Comparison of ENCODE assay signal across 22 mouse cellular contexts in genomic region chr8:105988546-105988945, GRCm38 (mm10). TPM values are rescaled to one million over a fixed set of nuclear protein-coding genes. Genes with fewer than 3 reads are reported as not detected.
DNase-seq lines count a peak whose midpoint lies in the region.
"Had no signal": no experiment of that assay in that cellular context is flagged by ENCODE, and none has a peak within 500 bp of the region (broad histone marks: within the 10 kb centered on the region; RNA-seq: fewer than 3 reads in every experiment).

No protein-coding gene starts in this region.

- intact Hi-C loops in left cerebral cortex, postnatal 4 days (cut with DNase I): no loop called here
- intact Hi-C loops in left cerebral cortex, postnatal 36 days (cut with DNase I): loop anchor here (5.0 kb wide), 1 partner anchor 34 kb away; no protein-coding TSS in a partner anchor

- DNase-seq in cerebellum, postnatal 10 days: peak; percentile 76 to 81
- no peak for DNase-seq in cerebellum, adult 11 months
- peak; percentile 74 to 81 for DNase-seq in cerebellum, postnatal 14 days
- DNase-seq in cerebellum, postnatal 4 days (ENCODE audit: low spot score in 2 of 2): no peak
- DNase-seq in cerebellum, postnatal 25 days: peak; percentile 46 to 62
- no peak for DNase-seq in cerebellum, postnatal 36 days
- peak; percentile 16 for DNase-seq in left cerebral cortex, postnatal 4 days
- no peak for DNase-seq in left cerebral cortex, postnatal 36 days (ENCODE audit: low spot score in 2 of 2)
- DNase-seq: adrenal gland, adult 2 months; adrenal gland, adult 8-10 months; adrenal gland, postnatal 10 days; adrenal gland, postnatal 14 days; adrenal gland, postnatal 25 days; adrenal gland, postnatal 36 days; B cell, adult 2 months; cerebellum, adult 11-12 months; cerebellum, adult 18-20 months had no signal

RNA-seq across cellular contexts. Expression of gene Dus2, which starts 2.6 kb away (rescaled TPM):
- 10 to 100 TPM; 19.6 to 23.8 TPM for total RNA-seq in left cerebral cortex, postnatal 4 days (2021)
- 10 to 100 TPM; 16.4 to 19.3 TPM for total RNA-seq in left cerebral cortex, postnatal 36 days (2021)

RNA-seq across cellular contexts. Expression of gene Dpep3, which starts 9.3 kb away (rescaled TPM):
- not detected for total RNA-seq in left cerebral cortex, postnatal 4 days (2021)
- not detected for total RNA-seq in left cerebral cortex, postnatal 36 days (2021)
- total RNA-seq: adrenal gland, adult 18-20 months; adrenal gland, adult 2 months; adrenal gland, adult 8-10 months; adrenal gland, postnatal 10 days; adrenal gland, postnatal 14 days; adrenal gland, postnatal 25 days; adrenal gland, postnatal 36 days; adrenal gland, postnatal 4 days; CH12.LX; MEL had no signal

RNA-seq across cellular contexts. Expression of gene Dpep2nb, which starts 17.2 kb away (rescaled TPM):
- not detected for total RNA-seq in left cerebral cortex, postnatal 4 days (2021)
- under 1 TPM; 0.30 to 0.36 TPM for total RNA-seq in left cerebral cortex, postnatal 36 days (2021)
- total RNA-seq: adrenal gland, adult 18-20 months; adrenal gland, adult 2 months; adrenal gland, adult 8-10 months; adrenal gland, postnatal 10 days; adrenal gland, postnatal 14 days; adrenal gland, postnatal 25 days; adrenal gland, postnatal 4 days; CH12.LX; ES-E14; MEL had no signal

RNA-seq across cellular contexts. Expression of gene Slc12a4, which starts 22.6 kb away (rescaled TPM):
- total RNA-seq in left cerebral cortex, postnatal 4 days (2021): 10 to 100 TPM; 19.0 to 21.5 TPM
- total RNA-seq in left cerebral cortex, postnatal 36 days (2021): 10 to 100 TPM; 18.6 to 20.0 TPM

RNA-seq across cellular contexts. Expression of gene Ddx28, which starts 23.1 kb away (rescaled TPM):
- 10 to 100 TPM; 14.4 to 15.3 TPM for total RNA-seq in left cerebral cortex, postnatal 4 days (2021)
- total RNA-seq in left cerebral cortex, postnatal 36 days (2021): 10 to 100 TPM; 14.0 to 16.3 TPM

Comparison
In these comparisons a context has a peak if more than half of its experiments do, and no peak if none do; other contexts are left out.
1. DNase-seq: peak in cerebellum, postnatal 10 days (2 of 2), cerebellum, postnatal 14 days (2 of 2), cerebellum, postnatal 25 days (2 of 2) and left cerebral cortex, postnatal 4 days (single experiment); none in cerebellum, adult 11 months (single experiment), cerebellum, postnatal 4 days (0 of 2), cerebellum, postnatal 36 days (0 of 2) and left cerebral cortex, postnatal 36 days (0 of 2).